Mouse (Mus musculus) gastrocnemius, adult 18-20 months (tissue): Measurements from ENCODE around the gene Slc25a16. TPM values are rescaled to one million over a fixed set of nuclear protein-coding genes. Genes with fewer than 3 reads are reported as not detected.
"Not testable (repeated sequence)": the region's sequence is repeated elsewhere in the genome, so short reads cannot be mapped to it uniquely, and the experiment has no call there.

Experiments used
- DNase-seq: peaks from one replicate; pipeline ENCODE4 v3.0.0; 2021; ENCODE audit warnings: low spot score
- total RNA-seq, 2 experiments: library from RNA; stranded (reverse); gene quantifications; 2 replicates each; pipeline ENCODE4 v1.2.3; 2021

The Slc25a16 gene
- total RNA-seq, 2 experiments from 2014 or later, result 15.3 to 18.7 TPM

DNA sequence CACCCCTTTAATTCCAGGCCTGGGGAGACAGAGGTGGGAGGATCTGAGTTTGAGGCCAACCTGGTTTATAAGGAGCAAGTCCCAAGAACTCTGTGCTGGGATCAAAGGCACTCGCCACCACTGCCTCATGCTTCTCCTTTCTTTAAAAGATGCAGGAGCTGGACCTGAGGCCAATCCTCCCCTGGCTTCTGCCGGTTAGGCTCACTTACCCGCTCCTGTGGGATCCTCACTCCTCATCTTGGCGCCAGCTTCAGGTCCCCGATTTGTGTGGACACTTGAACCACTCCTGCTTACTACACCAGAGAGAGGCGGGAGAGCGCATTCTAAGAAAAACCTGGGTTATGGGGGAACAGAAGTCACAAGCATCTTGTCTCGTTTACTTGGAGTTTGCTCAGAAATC lies 18.6 kb upstream of the Slc25a16 start:
- no peak for DNase-seq

- no peak for DNase-seq
Measured at GRCm38 (mm10) chr10:62902829-62903228, 17.6 kb upstream of the Slc25a16 start.

DNA sequence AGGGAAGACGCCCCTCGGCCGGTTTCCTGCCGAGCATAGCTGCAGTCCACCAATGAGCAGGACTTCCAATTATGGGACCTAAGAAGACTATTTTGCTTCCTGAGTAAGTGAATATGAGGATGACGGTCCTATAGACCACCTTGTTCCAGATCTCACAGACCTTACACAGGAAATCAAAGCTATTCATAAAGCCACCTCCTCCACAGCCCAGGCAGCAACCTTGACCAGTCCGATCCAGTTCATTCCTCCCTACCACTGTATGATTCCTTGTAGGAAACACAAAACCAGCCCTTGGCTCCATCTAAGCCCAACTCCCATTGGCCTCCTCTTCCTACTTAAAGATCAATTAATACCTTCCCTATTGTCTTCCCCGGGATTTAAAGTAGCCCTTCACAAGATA lies 14.1 kb upstream of the Slc25a16 start:
- DNase-seq, result no peak

DNA sequence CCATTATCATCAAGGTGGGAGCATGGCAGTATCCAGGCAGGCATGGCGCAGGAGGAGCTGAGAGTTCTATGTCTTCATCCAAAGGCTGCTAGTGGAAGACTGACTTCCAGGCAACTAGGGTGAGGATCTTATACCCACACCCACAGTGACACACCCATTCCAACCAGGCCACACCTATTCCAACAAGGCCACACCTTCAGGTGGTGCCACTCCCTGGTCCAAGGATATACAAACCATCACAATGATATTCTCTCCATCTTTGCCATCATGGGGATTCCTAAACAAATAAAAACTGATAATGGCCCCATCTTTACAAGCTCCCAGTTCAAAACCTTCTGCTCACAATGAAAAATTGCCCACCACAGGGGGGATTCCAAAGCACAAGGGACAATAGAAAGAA lies 11.5 kb upstream of the Slc25a16 start, which contains the start of gene Tet1:
Gene Tet1, minus strand, starts transcription at position 101 of the 400 bp plus-strand sequence.
- not testable (repeated sequence) for DNase-seq

GRCm38 (mm10) chr10:62911120-62911519 lies 9.3 kb upstream of the Slc25a16 start:
- no peak for DNase-seq

GRCm38 (mm10) chr10:62918985-62919384 lies 1.4 kb upstream of the Slc25a16 start:
- no peak for DNase-seq

DNA sequence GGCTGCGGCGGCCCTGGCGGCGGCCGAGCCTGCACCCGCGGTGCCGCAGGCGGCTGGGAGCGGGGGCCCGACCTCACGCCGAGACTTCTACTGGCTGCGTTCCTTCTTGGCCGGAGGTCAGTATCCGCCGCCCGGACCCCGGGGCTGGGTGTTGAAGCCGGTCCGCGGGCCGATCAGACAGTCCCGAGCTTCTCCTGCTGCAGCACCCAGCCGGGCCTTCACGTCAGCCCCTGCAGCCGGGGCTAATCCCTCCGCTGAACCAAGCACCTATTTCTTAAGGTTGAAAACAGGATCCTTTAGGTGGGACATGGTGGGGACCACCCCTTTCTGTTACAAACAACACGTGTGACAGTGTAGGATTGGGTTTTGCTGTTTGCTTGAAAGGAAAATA lies 328 bp downstream of the Slc25a16 start:
- DNase-seq, result no peak

DNA sequence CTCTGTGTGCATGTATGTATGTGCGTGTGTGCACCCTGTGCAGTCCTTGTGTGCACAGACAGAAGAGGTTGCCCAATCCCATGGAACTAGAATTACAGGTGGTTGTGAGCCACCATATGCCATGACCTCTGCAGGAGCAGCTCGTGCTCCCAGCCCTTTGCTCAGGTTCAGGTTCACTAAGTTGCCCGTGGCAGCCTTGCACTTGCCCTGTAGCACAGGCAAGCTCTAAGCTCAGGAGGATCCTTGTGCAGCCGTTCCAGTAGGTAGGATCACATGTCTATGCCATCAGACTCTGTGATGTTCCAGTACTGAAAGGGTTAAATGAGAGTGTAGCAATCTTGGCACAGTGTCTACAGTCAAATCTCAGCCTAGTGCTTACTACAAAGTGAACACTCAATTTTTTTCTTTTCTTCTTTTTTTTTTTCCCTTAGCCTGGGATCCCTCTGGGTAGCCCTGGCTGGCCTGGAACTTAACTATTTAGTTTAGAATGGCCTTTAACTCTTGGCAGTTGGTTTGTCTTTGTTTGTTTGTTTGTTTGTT lies 3.7 kb downstream of the Slc25a16 start:
- DNase-seq, result no peak

DNA sequence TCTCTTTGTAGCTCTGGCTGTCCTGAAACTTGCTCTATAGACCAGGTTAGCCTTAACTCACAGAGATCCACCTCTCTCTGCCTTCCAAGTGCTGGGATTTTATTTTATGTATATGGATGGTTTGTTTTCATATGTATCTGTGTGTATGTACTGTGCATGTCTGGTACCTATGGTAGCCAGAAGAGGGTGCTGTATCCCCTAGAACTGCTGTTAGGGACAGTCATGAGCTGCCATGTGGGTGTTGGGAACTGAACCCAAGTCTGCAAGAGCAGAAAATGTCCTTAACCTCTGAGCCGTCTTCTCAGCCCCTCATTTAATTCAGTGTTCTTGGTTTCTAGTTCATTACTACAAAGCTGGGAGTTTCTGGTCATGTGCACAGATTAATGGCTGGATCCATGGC lies 11.9 kb downstream of the Slc25a16 start:
- DNase-seq, result no peak

DNA sequence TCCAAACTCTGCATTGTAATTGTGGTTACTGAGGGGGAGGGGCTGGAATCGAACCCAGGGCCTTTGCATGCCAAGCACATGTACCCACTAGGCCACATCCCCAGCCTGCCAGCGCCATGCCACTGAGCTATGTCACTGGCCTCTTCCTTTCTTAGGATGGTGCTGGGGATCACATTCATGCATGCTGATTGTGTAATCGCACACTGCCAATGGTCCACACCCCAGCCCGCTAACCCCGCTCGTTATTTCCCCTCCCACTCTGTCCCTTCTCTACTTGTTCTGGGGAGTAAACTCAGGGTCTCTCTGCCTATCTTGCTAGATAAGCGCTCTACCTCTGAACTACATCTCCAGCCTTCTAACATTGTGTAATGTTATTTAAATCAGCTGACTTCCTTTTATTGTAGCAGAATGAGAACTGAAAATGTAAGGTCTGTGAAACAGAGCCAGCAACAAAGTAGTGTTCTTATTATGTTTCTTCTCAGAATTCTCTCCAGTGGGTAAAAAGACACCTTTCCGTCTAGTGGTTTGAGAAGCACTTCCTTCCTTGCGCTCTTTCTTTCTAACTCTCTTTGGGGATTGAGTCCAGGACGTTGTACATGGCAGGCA lies 24.6 kb downstream of the Slc25a16 start:
- no peak for DNase-seq

GRCm38 (mm10) chr10:62946738-62947471 lies 26.5 kb downstream of the Slc25a16 start, which contains the start of gene Dna2:
Gene Dna2 (plus strand): TSS chr10:62947026.
- peak; percentile 51 for DNase-seq

GRCm38 (mm10) chr10:62948551-62948950 lies 28.1 kb downstream of the Slc25a16 start:
- DNase-seq, result no peak

DNA sequence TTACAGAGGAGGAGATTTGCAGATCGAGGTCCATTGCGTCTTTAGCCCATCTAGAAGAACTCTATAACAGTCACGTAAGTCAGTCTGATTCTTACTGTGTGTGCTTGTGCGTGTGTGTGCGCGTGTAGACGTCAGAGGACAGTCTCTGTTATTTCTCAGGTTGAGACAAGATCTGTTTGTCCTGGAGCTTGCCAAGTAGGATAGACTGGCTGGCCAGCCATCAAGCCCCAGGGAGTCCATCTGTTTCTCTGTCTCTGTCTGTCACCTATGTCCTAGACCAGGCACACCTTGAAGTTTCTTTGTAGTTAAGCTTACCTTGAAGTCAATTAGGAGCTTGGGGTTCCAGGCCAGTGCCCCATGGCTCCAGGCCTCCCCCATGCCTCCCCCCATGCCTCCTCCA lies 43.5 kb downstream of the Slc25a16 start:
- DNase-seq, result no peak

DNA sequence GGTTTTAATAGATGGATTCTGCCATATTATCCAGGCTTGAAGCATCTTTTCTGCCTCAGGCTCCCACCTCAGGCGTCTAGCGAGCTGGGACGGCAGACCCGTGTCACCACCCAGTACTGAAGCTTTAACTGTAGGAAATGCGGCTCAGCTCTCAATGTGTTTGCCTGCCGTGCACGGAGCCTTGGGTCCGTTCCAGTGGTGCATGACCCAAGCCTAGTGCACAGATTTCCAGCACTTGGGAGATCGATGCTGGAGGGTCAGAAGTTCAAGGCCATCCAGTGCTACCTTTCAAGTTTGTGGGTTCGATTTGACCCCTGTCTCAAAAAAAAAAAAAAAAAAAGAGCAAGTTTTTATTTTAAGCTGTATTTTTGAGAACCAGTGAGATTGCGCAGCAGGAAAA lies 45.4 kb downstream of the Slc25a16 start:
- DNase-seq, result no peak

GRCm38 (mm10) chr10:62966291-62966690 lies 45.9 kb downstream of the Slc25a16 start:
- no peak for DNase-seq

DNA sequence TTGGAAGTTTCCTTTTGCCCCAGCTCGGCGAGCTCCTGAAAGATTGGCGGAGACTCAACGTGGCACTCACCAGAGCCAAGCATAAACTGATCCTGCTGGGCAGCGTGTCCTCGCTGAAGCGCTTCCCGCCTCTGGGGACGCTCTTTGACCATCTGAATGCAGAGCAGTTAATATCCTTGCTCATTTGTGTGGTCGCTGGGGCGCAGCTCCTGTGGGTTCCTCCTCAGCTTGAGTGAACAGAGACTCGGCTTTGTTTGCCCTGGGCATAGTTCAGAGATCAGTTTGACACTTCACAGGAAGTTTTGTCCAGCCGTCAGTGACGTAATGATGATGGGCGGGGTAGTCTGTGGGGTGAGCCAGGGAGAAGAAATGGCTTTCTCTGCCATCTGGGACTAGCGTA lies 51.4 kb downstream of the Slc25a16 start:
- no peak for DNase-seq

- DNase-seq, result no peak
Measured at GRCm38 (mm10) chr10:62979667-62980038, 59.2 kb downstream of the Slc25a16 start.

DNA sequence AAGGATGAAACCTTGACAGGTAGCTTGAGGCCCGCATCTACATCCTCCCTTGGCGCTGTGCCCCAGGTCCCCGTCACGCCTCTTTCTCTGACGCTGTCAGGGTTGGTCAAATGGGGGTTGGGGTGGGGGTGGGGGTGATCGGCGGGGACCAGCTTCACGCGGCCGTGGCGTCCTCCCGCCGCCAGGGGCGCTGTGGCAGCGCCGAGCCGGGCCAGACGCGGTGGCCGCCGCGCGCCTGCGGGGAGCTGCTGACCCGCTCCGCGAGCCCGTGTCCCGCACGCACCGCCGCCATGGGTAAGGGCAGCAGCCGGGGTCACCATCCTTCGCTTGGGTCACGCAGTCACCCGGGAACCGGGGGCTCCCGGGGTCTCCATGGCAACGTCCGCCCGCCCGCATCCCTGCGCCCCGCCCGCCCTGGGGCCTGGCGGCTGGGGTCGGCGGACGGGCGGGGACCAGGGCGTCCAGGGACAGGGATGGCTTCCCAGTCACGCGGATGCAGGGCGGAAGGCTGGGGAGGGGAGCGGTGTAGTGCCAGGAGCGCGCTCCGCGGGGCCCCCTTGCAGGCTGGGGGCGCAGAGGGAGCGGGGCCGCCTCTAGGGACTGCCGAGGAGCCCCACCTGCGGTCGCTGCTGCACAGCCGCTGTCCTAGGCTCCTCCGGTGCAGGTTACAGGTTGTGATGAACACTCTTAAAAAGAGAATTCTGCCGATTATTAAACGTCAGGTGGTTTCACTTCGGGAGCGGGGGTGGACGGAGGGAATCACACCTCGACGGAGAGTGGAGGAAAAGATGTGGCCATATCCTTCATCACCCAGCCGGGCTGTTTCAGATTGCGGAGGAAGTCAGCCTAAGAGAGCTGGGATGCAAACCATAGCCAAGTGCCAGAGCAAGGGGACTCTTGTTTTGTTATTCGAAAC lies 59.9 kb downstream of the Slc25a16 start, which contains the start of gene Rufy2:
Gene Rufy2, plus strand, starts transcription at position 185 of the 916 bp plus-strand sequence.
- DNase-seq, result peak; percentile 71

- DNase-seq, result no peak
Measured at GRCm38 (mm10) chr10:62984072-62984471, 63.6 kb downstream of the Slc25a16 start.

- DNase-seq, result no peak
Measured at GRCm38 (mm10) chr10:62984495-62984894, 64.1 kb downstream of the Slc25a16 start.

DNA sequence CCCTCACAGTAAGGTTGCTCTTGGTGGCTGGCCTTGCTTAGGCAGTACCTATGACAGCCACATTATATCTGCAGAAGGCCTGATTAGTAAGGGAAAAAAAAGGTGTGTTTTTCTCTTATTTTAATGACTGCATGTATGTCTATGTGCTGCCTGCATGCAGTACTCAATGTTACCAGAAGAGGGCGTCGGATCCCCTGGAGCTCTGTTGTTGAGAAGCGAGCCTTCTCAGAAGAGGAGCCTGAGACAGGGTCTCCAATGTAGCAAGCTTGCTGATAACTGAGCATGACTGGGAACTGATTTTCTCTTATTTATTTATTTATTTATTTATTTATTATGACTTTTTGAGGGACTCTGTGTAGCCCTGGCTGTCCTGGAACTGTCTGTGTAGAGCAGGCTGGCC lies 66.9 kb downstream of the Slc25a16 start:
- DNase-seq, result no peak

DNA sequence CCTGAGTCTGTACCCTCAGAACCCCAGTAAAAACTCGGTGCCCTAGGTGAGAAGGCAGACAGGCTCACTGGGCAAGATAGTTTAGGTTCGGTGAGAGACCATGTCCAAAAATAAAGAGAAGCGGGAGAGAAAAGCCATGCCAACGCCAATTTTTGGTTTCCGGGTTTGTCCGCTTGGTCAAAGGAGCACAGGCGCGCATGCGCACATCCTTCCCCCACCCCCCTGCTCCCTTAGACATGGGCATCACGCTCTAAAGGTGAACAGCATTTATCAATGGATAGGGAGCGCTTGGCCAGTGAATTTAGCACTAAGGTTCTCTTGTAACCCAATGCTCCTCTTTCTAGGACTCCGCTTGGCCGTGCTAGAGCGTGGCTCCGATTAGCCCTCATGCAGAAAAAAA lies 70.2 kb downstream of the Slc25a16 start:
- no peak for DNase-seq
